Mouse (Mus musculus): ENCODE measurements around the gene Smyd1. TPM values are rescaled to one million over a fixed set of nuclear protein-coding genes. Genes with fewer than 3 reads are reported as not detected.

The Smyd1 gene
- total RNA-seq, 2 experiments from 2014 or later: not detected

DNA sequence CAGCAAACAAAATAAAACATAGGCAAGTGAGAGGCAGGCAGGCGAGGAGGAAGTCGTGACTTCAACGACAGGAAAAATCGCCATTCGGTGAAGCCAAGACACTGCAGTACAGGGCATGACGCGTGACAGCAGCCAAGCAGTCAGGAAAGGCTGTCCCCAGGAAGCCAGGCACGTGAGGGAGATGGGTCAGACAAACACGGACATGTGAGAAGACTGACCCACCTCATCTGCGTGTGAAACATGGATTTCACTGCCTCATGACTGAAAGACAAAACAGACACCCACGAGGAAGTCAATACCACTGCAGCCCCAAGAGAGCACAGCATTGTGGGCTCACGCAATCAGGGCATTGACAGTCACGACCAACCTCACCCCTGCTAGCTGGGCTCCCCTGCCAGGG is 86.9 kb downstream of the Smyd1 start:
- ATAC-seq (replicated peaks; ENCODE audit: low FRiP score, low TSS enrichment, poor library complexity, severe bottlenecking): no peak

DNA sequence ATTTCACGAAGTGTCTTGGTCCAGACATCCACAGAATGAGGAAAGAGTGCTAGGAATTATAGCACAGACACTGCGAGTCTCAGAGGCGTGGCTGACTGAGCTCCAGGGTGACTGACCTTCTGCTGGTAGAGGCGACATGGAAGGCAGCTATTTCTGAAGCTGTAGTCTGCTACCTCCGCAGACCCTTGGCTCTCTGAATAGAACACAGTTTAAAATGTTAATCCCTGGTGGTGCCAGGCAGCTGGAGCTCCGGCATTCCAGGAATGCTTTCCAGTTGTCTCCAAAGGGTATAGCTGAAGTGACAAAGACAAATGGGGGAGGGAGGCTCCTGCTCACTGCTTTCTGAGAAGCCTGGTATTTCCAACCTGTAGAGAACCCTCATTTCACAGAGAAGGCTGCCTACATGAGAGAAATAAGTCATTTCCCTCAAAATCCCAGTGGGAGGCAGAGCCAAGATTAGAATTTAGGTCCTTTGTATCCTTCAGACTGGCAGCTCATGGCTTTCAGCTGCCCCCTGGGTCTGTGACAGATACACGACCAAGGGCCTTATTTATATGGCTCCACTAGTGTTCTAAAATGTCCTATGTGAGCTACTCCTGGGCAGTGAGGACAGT is 94.8 kb downstream of the Smyd1 start:
- no peak for ATAC-seq (replicated peaks; ENCODE audit: low FRiP score, low TSS enrichment, poor library complexity, severe bottlenecking)

DNA sequence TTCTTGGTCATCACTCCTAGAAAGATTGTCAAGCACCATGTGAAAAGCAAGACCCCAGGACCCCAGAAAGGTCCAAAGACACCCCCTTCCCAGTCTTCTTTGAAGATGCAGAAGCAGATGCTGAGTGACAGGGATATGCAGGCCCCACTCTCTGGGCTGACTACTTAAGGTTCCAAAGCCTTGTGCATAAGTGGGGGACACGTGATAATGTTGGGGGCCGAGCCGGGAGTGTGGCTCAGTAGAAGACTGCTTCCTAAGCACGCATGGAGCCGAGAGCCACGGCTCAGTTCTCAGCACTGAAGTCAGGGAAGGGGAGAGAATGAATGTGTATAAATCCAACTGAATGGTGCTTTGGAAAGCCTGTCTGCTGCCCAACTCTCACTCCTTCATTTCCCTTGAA is 95.5 kb downstream of the Smyd1 start:
- no peak for ATAC-seq (replicated peaks; ENCODE audit: low FRiP score, low TSS enrichment, poor library complexity, severe bottlenecking)

DNA sequence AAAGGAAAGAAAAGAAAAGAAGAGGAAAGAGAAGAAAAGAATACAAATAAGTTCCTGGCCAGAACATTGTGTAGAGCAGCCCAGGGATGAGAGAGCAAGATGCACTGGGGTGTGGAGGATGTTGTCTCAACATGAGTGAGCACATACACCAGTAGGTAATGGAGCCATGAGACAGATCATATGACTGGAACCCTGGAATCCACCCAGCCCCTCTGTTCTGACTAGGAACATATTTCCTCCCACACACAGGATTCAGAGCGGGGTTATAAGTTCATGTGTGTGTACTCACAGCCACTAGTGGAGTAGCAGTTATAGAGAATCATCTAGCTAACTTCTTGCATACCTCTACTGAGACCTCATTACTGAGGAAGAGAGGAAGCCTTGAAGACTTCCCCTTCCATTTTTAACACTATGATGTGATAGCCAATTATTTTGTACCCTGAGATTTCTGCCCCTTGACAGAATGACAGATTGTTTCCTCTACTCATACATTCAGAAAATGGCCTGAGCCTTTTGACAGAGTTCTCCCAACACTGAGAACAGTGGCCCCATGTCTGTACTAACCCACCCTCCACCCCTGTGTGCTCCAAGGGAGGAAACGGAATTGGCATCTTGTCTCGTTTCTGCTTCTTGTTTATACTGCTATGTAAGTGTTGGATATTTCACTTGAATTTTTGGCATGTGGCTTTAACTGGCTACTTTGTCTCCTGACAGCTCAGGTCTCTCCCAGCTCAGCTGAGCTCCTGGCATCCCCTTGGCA is 97.7 kb downstream of the Smyd1 start:
- ATAC-seq (replicated peaks; ENCODE audit: low FRiP score, low TSS enrichment, poor library complexity, severe bottlenecking): no peak

DNA sequence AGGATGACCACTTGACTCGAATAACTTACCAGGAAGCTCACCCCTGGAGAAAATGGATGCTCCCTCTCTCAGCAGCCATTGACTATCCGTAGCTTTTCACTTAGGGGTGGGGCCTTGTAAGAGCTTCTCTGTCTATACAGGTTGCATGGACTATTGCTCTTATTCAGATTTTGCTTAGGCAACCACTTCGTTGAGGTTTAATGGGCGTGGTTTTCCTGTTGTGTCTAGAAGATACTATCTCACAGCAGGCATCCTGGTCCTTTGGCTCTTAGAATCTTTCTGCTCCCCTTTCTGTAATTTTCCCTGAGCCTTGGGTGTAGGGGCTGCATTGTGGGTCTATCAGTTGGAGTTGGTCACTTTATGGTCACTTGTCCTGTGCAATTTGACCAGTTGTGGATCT is 100.5 kb downstream of the Smyd1 start:
- ATAC-seq (replicated peaks; ENCODE audit: low FRiP score, low TSS enrichment, poor library complexity, severe bottlenecking): no peak

DNA sequence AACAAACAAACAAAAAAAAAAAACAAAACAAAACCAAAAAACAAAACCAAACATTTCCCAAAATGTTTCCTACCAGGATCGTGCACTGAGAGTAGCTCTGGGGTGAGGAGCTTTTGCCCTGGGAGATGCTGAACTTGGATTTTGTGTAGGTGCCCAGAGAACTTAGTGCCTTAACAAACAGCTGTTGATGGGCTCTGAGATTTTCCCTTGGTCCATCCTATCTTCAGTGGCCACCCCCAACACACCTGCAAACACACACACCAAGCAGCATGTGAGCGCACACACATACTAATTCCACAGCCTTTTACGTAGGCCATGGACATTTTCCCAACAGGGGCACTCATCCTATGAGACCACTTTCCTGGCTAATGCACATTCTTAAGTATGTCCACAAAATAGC is 109.6 kb downstream of the Smyd1 start:
- ATAC-seq (replicated peaks; ENCODE audit: low FRiP score, low TSS enrichment, poor library complexity, severe bottlenecking): no peak

DNA sequence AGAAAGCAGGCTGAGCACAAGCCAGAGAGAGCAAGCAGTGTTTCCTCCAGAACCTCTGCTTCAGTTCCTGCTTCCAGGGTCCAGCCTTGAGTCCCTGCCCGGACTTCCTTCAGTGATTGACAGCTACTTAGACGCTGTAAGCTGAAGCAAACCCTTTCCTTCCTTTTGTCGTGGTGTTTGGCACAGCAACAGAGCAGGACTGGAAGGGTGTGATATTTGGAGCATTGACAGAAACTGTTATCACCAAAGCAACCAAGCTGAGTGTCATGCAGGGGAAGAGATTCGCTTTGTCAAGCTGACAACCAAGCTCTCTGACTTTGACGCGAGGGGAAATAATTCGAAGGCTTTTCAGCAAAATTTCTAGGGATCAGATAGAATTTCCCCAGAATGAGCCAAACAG is 110.1 kb downstream of the Smyd1 start:
- no peak for ATAC-seq (replicated peaks; ENCODE audit: low FRiP score, low TSS enrichment, poor library complexity, severe bottlenecking)

DNA sequence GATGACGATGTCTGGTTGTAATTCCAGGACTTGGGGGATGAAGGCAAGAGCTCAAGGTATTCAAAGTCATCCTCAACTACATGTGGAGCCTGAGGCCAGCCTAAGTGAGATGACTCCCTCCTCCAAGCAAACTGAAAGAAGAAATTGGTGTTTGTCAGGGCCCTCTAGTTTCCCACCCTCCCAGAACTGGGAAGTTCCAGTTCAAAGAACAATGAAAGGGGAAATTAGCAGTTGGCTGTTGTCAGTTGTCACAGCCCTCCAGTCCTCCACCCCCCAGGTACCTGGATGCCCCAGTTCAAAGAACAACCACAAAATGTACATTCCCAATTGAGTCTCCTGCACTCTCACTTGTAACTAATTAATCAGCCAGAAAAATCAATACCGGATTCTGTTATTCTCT is 113.3 kb downstream of the Smyd1 start:
- ATAC-seq (replicated peaks; ENCODE audit: low FRiP score, low TSS enrichment, poor library complexity, severe bottlenecking): no peak

DNA sequence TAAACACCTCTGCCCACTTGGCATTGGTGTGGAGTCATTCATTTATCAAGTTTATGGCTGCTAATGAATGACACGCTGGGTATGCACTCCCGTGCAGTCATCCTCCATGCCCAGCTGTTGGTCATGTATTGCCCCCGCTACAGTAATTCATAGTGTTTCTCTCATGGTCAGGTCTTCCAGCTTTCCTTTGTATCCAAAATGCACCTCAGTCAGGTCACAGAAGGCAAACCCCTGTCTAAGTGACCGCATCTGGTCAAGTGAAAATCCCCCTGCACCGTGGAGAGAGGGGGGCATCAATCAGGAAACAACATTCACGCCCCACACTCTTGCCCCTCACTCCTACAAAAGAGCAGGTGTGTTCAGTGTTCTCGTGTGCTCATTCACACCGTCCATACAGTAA is 117.9 kb downstream of the Smyd1 start:
- ATAC-seq (replicated peaks; ENCODE audit: low FRiP score, low TSS enrichment, poor library complexity, severe bottlenecking): no peak

DNA sequence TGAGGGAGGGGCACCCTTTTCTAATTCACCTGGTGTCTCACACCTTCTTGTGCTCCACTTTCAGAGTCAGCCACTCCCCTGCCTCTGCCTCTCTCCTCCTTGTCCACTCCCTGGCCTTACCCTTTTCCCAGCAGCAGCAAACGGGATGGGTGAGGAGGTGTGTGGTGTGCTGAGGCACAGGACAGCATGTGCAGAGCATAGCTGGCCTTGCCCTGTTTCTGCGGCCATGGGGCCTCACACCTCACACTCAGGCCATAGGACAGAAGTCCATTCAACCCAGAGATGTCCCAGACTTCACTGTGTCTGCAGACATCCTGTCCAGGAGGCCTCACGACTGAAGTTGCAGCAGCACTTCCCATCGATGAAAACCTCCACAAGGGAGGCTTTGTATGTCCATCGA is 118.4 kb downstream of the Smyd1 start:
- ATAC-seq (replicated peaks; ENCODE audit: low FRiP score, low TSS enrichment, poor library complexity, severe bottlenecking): no peak

DNA sequence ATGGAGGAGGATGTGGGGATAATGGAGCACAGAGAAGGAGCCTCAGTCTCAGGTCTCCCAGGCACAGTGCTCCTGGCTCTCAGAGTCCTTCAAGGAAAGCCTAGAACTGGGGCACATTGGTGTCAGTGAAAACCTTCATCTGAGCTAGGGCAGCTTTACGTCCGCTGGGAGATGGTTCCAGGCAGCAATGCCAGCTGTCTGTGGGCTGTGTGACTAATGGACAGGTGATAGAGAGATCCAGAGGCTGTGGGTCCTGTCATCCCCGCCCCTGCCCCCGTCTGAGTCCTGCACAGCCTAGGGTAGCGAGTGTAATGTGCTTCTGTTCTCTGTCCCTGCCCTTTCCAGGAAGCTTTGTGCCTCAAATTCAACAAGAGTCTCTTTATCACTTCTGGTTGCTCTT is 120.1 kb downstream of the Smyd1 start:
- no peak for ATAC-seq (replicated peaks; ENCODE audit: low FRiP score, low TSS enrichment, poor library complexity, severe bottlenecking)

DNA sequence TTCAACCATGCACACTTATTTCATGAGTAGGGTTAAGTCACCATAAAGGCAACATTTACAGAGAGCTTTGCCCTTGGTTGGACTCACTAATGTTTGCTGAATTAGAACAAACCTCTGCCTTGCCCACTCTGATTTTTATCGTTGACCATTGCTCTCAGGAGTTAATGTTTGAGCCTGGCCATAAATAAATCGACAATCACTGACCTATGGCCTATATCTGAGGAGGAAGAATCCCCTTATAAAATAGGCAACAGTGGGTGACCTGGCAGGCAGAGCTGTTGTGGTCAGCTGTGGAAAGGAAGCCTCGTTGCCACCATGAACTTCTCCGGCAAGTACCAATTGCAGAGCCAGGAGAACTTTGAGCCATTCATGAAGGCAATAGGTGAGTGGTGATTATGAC is 122.4 kb downstream of the Smyd1 start, which contains the start of gene Fabp1:
Gene Fabp1 (plus strand): TSS at position 216 of the 400 bp plus-strand sequence.
- no peak for ATAC-seq (replicated peaks; ENCODE audit: low FRiP score, low TSS enrichment, poor library complexity, severe bottlenecking)

DNA sequence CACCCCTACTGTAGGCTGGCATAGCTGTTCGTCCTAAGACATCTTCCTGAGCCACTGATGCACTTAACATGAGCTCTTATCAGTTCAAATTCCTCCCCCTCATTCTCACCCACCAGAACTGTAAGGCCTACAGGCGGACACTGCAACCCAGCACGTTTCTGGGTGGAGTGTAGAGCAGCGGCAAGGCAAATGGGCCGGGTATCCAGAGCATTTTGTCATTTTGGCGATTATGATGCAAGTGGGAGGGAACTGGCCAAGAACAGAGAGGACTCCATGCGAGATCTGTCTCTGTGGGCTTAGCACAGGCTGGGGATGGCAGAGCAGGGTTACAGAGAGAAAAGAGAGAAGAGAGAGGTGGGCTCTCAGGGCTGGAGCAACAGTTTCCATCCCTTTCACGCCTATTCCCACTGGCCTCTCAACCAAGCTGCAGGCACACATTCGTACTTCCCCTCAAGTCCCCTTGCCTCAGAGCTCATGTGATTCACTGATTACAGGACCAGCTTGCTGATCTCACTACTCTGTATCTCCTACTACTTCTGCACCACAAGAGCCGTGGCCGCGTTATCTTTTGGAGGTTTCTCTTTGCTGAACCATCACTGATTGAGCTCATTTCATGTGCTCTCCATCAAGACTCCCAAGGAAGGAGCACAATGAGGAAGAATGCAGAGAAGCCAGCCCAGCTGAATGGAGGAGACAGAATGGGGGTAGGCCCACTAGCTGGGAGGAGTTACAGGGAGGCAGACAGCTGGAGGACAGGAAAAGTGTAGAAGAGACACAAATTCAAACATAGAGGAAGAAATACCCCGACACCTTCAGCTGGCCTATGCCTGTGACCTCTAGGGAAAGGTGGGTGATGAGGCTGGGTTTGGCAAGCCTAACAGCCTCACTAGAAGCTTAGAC is 124.1 kb downstream of the Smyd1 start:
- ATAC-seq (replicated peaks; ENCODE audit: low FRiP score, low TSS enrichment, poor library complexity, severe bottlenecking): no peak

DNA sequence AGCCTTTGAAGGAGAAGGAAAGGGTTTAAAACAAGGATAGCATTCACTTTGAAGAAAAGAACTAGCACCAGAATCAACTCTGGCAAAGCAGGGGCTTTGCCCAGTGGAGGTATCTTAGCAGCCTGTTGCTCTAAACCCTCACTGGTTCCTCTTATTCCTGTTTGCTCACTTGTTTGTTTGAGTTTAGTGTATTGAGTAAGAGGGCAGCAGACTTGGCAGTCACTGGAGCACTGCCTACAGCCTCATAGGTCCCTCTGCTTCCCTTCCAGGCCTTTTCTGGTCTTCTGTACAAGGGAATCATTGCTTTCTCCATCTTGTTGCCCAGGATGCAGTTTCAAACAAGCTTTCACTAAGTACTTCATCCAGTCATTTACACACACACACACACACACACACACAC is 125.9 kb downstream of the Smyd1 start:
- ATAC-seq (replicated peaks; ENCODE audit: low FRiP score, low TSS enrichment, poor library complexity, severe bottlenecking): no peak

DNA sequence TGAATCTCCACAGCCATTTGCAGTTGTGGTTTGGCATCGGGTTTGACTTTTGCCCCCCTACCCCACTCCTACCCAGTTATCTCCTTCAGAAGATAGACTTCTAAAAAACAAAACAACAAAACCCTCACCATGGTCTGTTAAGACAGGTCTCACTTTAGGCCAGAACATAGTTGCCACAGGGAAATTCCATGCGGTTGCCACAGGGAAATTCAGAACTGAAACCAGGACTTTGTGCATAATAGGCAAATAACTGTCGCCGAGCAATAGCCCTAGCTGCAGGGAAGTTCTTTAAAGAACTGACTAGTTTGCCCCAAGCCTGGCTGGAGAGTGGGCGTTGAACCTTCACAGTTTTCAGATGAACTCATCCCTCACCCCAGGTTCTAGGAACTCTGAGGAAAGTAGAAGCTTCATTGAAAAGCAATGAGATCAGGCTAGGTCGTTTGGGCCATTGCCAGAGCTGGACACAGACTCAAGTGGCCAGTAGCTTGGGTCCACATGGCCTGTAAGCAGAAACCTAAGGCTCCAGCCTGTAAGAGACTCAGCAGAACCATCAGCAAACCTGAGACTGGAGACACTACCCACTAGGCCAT is 128.8 kb downstream of the Smyd1 start:
- no peak for ATAC-seq (replicated peaks; ENCODE audit: low FRiP score, low TSS enrichment, poor library complexity, severe bottlenecking)

DNA sequence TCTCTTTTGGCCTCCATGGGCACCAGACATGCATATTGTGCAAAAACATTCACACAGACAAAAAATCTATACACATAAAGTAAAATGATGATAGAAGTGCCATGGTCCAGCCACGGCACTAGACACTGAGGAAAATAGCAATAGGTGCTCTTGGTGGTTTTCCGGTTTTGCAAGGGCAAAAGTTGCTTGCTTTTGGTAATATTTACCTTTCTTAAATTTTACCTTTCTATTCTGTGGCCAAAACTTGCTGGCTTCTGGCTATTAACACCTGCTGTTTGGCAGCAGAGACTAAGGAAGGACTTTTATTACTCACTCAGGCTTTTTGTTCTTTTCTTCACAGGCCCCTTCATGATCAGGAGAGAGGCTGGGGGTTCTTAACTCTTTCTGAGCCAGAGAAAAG is 131.5 kb downstream of the Smyd1 start:
- ATAC-seq (replicated peaks; ENCODE audit: low FRiP score, low TSS enrichment, poor library complexity, severe bottlenecking): no peak

DNA sequence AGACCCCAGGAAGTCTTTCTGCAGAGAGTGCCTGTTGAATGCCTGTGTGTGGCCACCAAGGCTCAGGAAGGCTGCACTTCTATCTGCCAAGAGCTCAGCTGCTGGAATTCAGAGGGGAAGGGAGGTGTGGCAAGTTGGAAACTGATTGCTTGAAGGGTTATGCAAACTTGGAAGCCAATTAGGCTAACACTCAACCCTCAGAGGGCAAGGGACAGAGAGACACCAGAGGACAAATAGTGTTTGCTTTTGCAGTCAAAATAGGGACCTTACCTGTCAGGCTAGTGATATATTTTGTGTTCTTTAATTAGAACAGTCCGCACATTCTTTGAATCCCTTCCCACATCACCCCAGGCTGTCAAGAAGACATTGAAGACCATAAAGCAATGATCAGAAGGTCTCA is 132.5 kb downstream of the Smyd1 start:
- ATAC-seq (replicated peaks; ENCODE audit: low FRiP score, low TSS enrichment, poor library complexity, severe bottlenecking): no peak

DNA sequence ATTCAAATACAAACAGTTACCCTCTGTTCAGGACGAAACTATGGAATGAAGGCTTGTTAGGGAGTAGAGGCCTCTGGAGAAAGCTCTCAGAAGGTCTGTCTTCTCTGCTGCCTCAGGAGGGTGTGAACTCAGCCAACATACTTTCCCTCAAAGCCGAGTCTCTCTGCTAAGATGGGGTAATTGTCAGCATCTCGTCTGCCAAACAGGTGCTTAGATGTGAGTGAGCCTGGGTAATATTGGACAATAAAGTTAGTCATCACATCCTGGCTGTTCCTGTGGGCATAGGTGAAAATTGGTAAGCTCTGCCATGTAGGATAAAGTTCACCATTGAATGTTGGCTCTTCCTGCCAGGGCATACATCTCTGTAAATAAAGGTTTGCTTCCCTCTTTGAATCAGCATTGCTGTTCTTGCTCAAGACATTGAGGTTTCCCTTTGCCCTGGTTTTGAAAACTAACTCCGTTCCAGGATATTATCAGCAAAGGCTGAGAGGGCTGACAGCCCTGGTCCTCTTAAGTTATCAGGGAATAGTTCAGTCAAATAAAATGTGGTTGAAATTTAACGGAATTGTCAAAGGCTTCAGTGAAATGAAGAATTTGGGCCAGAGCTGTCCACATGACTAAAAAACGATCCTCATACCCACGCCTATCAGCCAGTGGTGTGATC is 137.0 kb downstream of the Smyd1 start:
- ATAC-seq (replicated peaks; ENCODE audit: low FRiP score, low TSS enrichment, poor library complexity, severe bottlenecking): no peak

DNA sequence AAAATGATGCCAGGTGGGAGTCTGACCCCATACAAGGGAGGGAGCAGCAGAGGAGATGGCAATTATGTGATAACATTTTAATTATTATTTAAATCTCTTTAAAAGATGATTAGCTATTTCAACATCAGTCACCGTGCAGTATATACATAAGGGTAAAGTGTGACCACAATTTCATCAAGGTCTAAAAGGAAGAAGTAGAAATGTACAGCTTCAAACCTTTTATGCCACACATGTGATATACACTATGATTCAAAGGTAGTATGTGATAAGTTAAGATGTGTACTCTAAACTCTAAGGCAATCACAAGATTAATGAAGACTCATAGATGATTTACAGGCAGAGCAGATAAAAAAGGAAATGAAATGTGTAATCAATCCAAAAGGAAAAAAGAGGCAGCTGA is 141.4 kb downstream of the Smyd1 start:
- no peak for ATAC-seq (replicated peaks; ENCODE audit: low FRiP score, low TSS enrichment, poor library complexity, severe bottlenecking)

Data from megakaryocyte-erythroid progenitor cell, adult 5-6 weeks (primary cell).